In the genomic region with DNA sequence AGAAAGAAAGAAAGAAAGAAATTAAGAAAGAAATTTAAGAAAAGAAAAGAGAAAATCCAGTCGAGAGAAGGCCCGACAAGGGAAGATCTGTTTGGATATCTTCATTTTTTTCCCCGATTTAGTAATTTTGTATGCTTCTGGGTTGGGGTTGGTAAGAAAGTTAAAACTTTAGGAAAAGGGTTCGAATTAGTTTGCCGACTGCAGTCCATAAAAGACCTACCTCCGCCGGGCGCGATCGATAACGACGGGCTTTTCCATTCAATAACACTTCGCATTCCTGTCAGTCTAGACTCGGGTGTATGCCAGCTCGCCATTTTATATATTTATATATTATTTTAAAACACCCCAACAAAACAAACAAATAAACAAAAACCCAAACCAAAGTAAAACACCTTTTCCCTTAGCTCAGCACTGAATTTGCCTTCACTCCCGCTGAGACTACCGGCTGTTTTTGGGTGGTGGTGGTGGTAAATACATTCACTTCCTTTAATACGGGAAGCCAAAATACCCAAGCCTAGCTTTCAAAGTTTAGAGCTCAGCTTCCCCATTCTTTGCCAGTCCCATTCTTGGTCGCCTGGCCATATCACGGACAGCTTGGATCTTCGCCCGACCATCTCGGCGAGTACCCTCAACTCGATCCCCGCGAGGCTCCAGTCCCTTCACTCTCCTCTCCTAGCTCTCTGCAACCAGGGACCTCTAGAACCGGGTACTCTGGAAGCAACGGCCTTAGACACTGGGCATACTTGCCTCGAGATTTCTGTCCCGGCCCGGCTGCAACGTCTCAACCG, we compare ENCODE assay signal across 7 mouse cellular contexts. TPM values are rescaled to one million over a fixed set of nuclear protein-coding genes. Genes with fewer than 3 reads are reported as not detected.
DNase-seq lines count a peak whose midpoint lies in the region; ATAC-seq and TF ChIP-seq lines count a peak whose summit lies in the region.

No protein-coding gene starts in this region.

- no peak overlapping the region; the same call in 1 of the 2 replicates for H3K4me3 ChIP-seq in lung, embryonic 14.5 days (ENCODE audit: low read depth, low read length)
- H3K4me3 ChIP-seq in embryonic facial prominence, embryonic 11.5 days (ENCODE audit: low read depth, low read length), result peak overlapping the region; percentile 48
- peak overlapping the region; percentile 64 for H3K4me3 ChIP-seq in kidney, postnatal 0 days (replicated peaks; ENCODE audit: low read depth, low read length)

- peak; percentile 39 for DNase-seq in lung, embryonic 14.5 days
- DNase-seq in lung, postnatal 36 days, result no peak
- DNase-seq in embryonic facial prominence, embryonic 11.5 days (ENCODE audit: low spot score), result peak; percentile 41
- DNase-seq in kidney, postnatal 0 days (ENCODE audit: low spot score), result peak; percentile 33
- DNase-seq in retina, embryonic 14.5 days (ENCODE audit: low spot score), result peak; percentile 42
- DNase-seq in cerebellum, adult 11-12 months, result no peak

- H3K36me3 ChIP-seq in lung, embryonic 14.5 days (ENCODE audit: insufficient read depth), result no peaks in the 10 kb centered on the region
- no peaks in the 10 kb centered on the region for H3K36me3 ChIP-seq in embryonic facial prominence, embryonic 11.5 days (replicated peaks; ENCODE audit: control insufficient read depth, insufficient read depth, low read depth, low read length)
- no peaks in the 10 kb centered on the region for H3K36me3 ChIP-seq in kidney, postnatal 0 days (ENCODE audit: insufficient read depth, low read length)

- no peak overlapping the region for H3K27ac ChIP-seq in lung, embryonic 14.5 days (ENCODE audit: low read depth)
- H3K27ac ChIP-seq in embryonic facial prominence, embryonic 11.5 days (replicated peaks; ENCODE audit: low read depth, low read length), result no peak overlapping the region
- peak overlapping the region; percentile 95 for H3K27ac ChIP-seq in kidney, postnatal 0 days

- no peaks in the 10 kb centered on the region for H3K4me1 ChIP-seq in lung, embryonic 14.5 days (ENCODE audit: insufficient read depth)
- H3K4me1 ChIP-seq in embryonic facial prominence, embryonic 11.5 days (ENCODE audit: control insufficient read depth, insufficient read depth, low read length), result no peaks in the 10 kb centered on the region
- peaks cover 4% of the 10 kb centered on the region; the same call in 1 of the 2 replicates for H3K4me1 ChIP-seq in kidney, postnatal 0 days (replicated peaks; ENCODE audit: insufficient read depth, low read length)

- TF ChIP-seq CTCF in lung, embryonic 14.5 days (IDR thresholded peaks at IDR 0.05; ENCODE audit: low read depth), result no peak
- no peak for TF ChIP-seq CTCF in kidney, postnatal 0 days (IDR thresholded peaks at IDR 0.05; ENCODE audit: low read depth)

- no peak overlapping the region for H3K4me2 ChIP-seq in lung, embryonic 14.5 days
- peak overlapping the region; percentile 0; the same call in 1 of the 2 replicates for H3K4me2 ChIP-seq in embryonic facial prominence, embryonic 11.5 days (ENCODE audit: low read depth, low read length)
- H3K4me2 ChIP-seq in kidney, postnatal 0 days (ENCODE audit: low read length), result peak overlapping the region; percentile 61

- no peak for ATAC-seq in lung, embryonic 14.5 days (ENCODE audit: insufficient read depth)
- no peak for ATAC-seq in embryonic facial prominence, embryonic 11.5 days (replicated peaks; ENCODE audit: insufficient number of reproducible peaks, low FRiP score, low TSS enrichment, low read depth)
- no peak for ATAC-seq in kidney, postnatal 0 days (replicated peaks; ENCODE audit: low FRiP score, low read depth)
- ATAC-seq in frontal cortex, adult (ENCODE audit: low TSS enrichment), result no peak

- 2% methylated on average over 34 of the region's 34 CpGs for WGBS in lung, embryonic 14.5 days
- under 1% methylated on average over 34 of the region's 34 CpGs for WGBS in embryonic facial prominence, embryonic 11.5 days
- 2% methylated on average over 34 of the region's 34 CpGs for WGBS in kidney, postnatal 0 days

- no peaks in the 10 kb centered on the region for H3K9me3 ChIP-seq in lung, embryonic 14.5 days (ENCODE audit: low read depth, low read length)
- no peaks in the 10 kb centered on the region for H3K9me3 ChIP-seq in embryonic facial prominence, embryonic 11.5 days (replicated peaks; ENCODE audit: control insufficient read depth, low read length)
- H3K9me3 ChIP-seq in kidney, postnatal 0 days (replicated peaks; ENCODE audit: low read length), result no peaks in the 10 kb centered on the region

- H3K27me3 ChIP-seq in lung, embryonic 14.5 days (ENCODE audit: insufficient read depth, low read length), result peaks cover 100% of the 10 kb centered on the region
- H3K27me3 ChIP-seq in embryonic facial prominence, embryonic 11.5 days (ENCODE audit: control insufficient read depth, insufficient read depth, low read length), result peaks cover 63% of the 10 kb centered on the region
- peaks cover 39% of the 10 kb centered on the region for H3K27me3 ChIP-seq in kidney, postnatal 0 days (ENCODE audit: insufficient read depth, low read length)

- no peak overlapping the region for H3K9ac ChIP-seq in lung, embryonic 14.5 days
- peak overlapping the region; percentile 70; the same call in 1 of the 2 replicates for H3K9ac ChIP-seq in embryonic facial prominence, embryonic 11.5 days (replicated peaks; ENCODE audit: low read length)
- H3K9ac ChIP-seq in kidney, postnatal 0 days (ENCODE audit: low read depth, low read length), result peak overlapping the region; percentile 90

RNA-seq across cellular contexts. Expression of gene Emx2, which starts 2.4 kb away (rescaled TPM):
- polyA plus RNA-seq in lung, embryonic 14.5 days (2014; fragmentation: Nextera tagmentation; extraction: Ambion mirVana), result not detected in 2 replicates
- polyA plus RNA-seq in embryonic facial prominence, embryonic 11.5 days (2014; fragmentation: Nextera tagmentation; extraction: Ambion mirVana), result 10.6 and 12.8 TPM in 2 replicates
- 24.2 and 25.4 TPM in 2 replicates for polyA plus RNA-seq in kidney, postnatal 0 days (2015; fragmentation: Nextera tagmentation; extraction: Ambion mirVana)

Comparison
In these comparisons a context has a peak if more than half of its experiments do, and no peak if none do; other contexts are left out.
1. DNase-seq: peak in lung, embryonic 14.5 days (single experiment), embryonic facial prominence, embryonic 11.5 days (single experiment), kidney, postnatal 0 days (single experiment) and retina, embryonic 14.5 days (single experiment); none in lung, postnatal 36 days (single experiment) and cerebellum, adult 11-12 months (single experiment).
2. RNA of gene Emx2, which starts 2.4 kb away (polyA plus RNA-seq): 24.2 to 25.4 TPM in kidney, postnatal 0 days and 10.6 to 12.8 TPM in embryonic facial prominence, embryonic 11.5 days; not detected in lung, embryonic 14.5 days; every median in the first group is over 10 times any median in the second.